In the genomic region with DNA sequence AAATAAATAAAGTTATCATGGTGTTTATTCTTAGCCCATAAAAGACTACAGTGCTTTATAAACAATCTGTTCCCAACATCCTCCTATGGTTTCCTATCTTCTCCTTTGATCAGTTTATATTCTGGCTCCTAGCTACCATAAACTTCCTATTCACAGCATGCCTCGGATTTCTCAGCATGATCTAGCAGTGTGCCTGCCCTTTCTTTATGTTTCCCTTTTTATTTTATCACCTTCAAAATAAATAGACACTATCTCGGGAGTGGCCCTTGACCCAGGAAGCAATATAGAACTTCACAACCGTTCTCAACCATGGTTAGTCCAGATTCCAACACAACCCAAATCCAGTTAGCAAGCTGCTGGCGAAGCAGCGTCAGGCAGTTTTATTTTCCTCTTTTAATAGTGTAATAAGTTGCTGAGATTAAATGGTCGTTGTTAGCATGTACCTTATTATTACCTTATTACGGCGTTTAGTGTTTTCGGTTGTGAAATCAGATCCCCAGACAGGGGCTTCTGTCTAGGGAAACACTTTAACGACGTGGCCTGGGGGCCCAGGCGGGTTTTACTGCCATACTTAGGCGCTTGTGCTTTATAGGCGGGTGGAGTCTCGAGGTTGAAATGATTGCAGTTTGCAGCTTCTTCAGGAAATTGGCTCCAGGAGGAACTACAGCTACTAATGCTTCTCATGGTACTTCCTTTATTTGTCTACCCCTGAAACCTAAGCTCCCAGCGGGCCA, we compare ENCODE assay signal across 17 mouse cellular contexts. TPM values are rescaled to one million over a fixed set of nuclear protein-coding genes. Genes with fewer than 3 reads are reported as not detected.
A peak's percentile ranks its signal among the peaks of the same experiment; 100 is the strongest.
DNase-seq lines count a peak whose midpoint lies in the region; ATAC-seq and TF ChIP-seq lines count a peak whose summit lies in the region.
"Had no signal": no experiment of that assay in that cellular context is flagged by ENCODE, and none has a peak within 500 bp of the region (broad histone marks: within the 10 kb centered on the region; RNA-seq: fewer than 3 reads in every experiment).

No protein-coding gene starts in this region.

- ATAC-seq in lung, postnatal 0 days = peak; percentile 62; the same call in 1 of the 2 replicates
- ATAC-seq in embryonic facial prominence, embryonic 13.5 days (ENCODE audit: insufficient number of reproducible peaks, insufficient read depth, low FRiP score, low TSS enrichment, low read depth) = no peak
- ATAC-seq in midbrain, embryonic 13.5 days = no peak

- no peak overlapping the region for H3K27ac ChIP-seq in lung, postnatal 0 days (ENCODE audit: low read length)
- H3K27ac ChIP-seq in embryonic facial prominence, embryonic 13.5 days = no peak overlapping the region
- peak overlapping the region; percentile 53 for H3K27ac ChIP-seq in limb, embryonic 10.5 days
- H3K27ac ChIP-seq in small intestine, adult 2 months (ENCODE audit: insufficient read depth, low read depth, low read length) = peak overlapping the region; percentile 86
- H3K27ac ChIP-seq in midbrain, embryonic 13.5 days = no peak overlapping the region
- H3K27ac ChIP-seq: heart, embryonic 13.5 days; hindbrain, embryonic 10.5 days had no signal

- H3K4me3 ChIP-seq in lung, postnatal 0 days (ENCODE audit: low read depth, low read length) = no peak overlapping the region
- H3K4me3 ChIP-seq in embryonic facial prominence, embryonic 13.5 days = no peak overlapping the region
- H3K4me3 ChIP-seq in limb, embryonic 10.5 days = no peak overlapping the region
- peak overlapping the region; percentile 20; the same call in 1 of the 2 replicates for H3K4me3 ChIP-seq in small intestine, adult 2 months (ENCODE audit: low read depth, low read length)
- no peak overlapping the region for H3K4me3 ChIP-seq in midbrain, embryonic 13.5 days (replicated peaks)
- H3K4me3 ChIP-seq: heart, embryonic 13.5 days; hindbrain, embryonic 10.5 days had no signal

- no peak overlapping the region for H3K9ac ChIP-seq in lung, postnatal 0 days (replicated peaks; ENCODE audit: low read depth)
- no peak overlapping the region for H3K9ac ChIP-seq in embryonic facial prominence, embryonic 13.5 days
- H3K9ac ChIP-seq in midbrain, embryonic 13.5 days (replicated peaks) = no peak overlapping the region
- H3K9ac ChIP-seq: heart, embryonic 13.5 days had no signal

- TF ChIP-seq EP300 in lung, postnatal 0 days (IDR thresholded peaks at IDR 0.05) = peak; percentile 69

- TF ChIP-seq CTCF in lung, postnatal 0 days (IDR thresholded peaks at IDR 0.05) = no peak
- TF ChIP-seq CTCF in small intestine, adult 2 months (IDR thresholded peaks at IDR 0.05; ENCODE audit: extremely low read depth, insufficient read length, insufficient replicate concordance, low read depth, low read length) = no peak

- no peaks in the 10 kb centered on the region for H3K4me1 ChIP-seq in lung, postnatal 0 days (ENCODE audit: insufficient read depth, low read depth, low read length)
- peaks cover 9% of the 10 kb centered on the region; the same call in 1 of the 2 replicates for H3K4me1 ChIP-seq in embryonic facial prominence, embryonic 13.5 days
- peaks cover 40% of the 10 kb centered on the region for H3K4me1 ChIP-seq in limb, embryonic 10.5 days
- peaks cover 9% of the 10 kb centered on the region; the same call in 1 of the 2 replicates for H3K4me1 ChIP-seq in small intestine, adult 2 months (ENCODE audit: control insufficient read depth, insufficient read depth, insufficient read length, low read length)
- 0 out of 2 replicates have a peak, but pooled peaks cover 2% of the 10 kb centered on the region for H3K4me1 ChIP-seq in midbrain, embryonic 13.5 days (replicated peaks)
- H3K4me1 ChIP-seq: heart, embryonic 13.5 days had no signal

- DNase-seq in lung, postnatal 0 days (ENCODE audit: low spot score) = peak; percentile 49
- no peak for DNase-seq in lung, postnatal 25 days (ENCODE audit: low spot score)
- peak; percentile 72 for DNase-seq in limb, embryonic 10.5 days (ENCODE audit: low spot score)
- DNase-seq in layer of hippocampus, postnatal 10 days (ENCODE audit: low spot score in 2 of 2) = no peak
- DNase-seq in heart, adult 11 months = no peak
- DNase-seq: adrenal gland, postnatal 25 days; cerebellum, postnatal 25 days; kidney, postnatal 14 days; liver; lung, postnatal 4 days had no signal

- no peaks in the 10 kb centered on the region; the same call in 1 of the 2 replicates for H3K27me3 ChIP-seq in lung, postnatal 0 days (replicated peaks; ENCODE audit: insufficient read depth, low read length)
- H3K27me3 ChIP-seq in embryonic facial prominence, embryonic 13.5 days = no peaks in the 10 kb centered on the region
- no peaks in the 10 kb centered on the region for H3K27me3 ChIP-seq in limb, embryonic 10.5 days (ENCODE audit: low read depth, poor library complexity, severe bottlenecking)
- H3K27me3 ChIP-seq in small intestine, adult 2 months (ENCODE audit: control insufficient read depth, insufficient read depth, low read length) = no peaks in the 10 kb centered on the region
- H3K27me3 ChIP-seq in midbrain, embryonic 13.5 days = no peaks in the 10 kb centered on the region
- H3K27me3 ChIP-seq: heart, embryonic 13.5 days had no signal

- no peak overlapping the region for H3K4me2 ChIP-seq in lung, postnatal 0 days (replicated peaks; ENCODE audit: low read depth, low read length)
- H3K4me2 ChIP-seq in embryonic facial prominence, embryonic 13.5 days = peak overlapping the region; percentile 39
- H3K4me2 ChIP-seq in midbrain, embryonic 13.5 days (replicated peaks) = no peak overlapping the region
- H3K4me2 ChIP-seq: heart, embryonic 13.5 days had no signal

- TF ChIP-seq POLR2A in small intestine, adult 2 months (IDR thresholded peaks at IDR 0.05; ENCODE audit: low read depth, low read length) = no peak

- 32% methylated on average over 16 of the region's 16 CpGs for WGBS in lung, postnatal 0 days
- 21% methylated on average over 16 of the region's 16 CpGs for WGBS in embryonic facial prominence, embryonic 13.5 days
- 18% methylated on average over 16 of the region's 16 CpGs for WGBS in limb, embryonic 10.5 days
- 17% methylated on average over 16 of the region's 16 CpGs for WGBS in small intestine, adult 2 months
- WGBS in midbrain, embryonic 13.5 days = 76% methylated on average over 16 of the region's 16 CpGs

- no peaks in the 10 kb centered on the region for H3K9me3 ChIP-seq in lung, postnatal 0 days (ENCODE audit: low read length)
- H3K9me3 ChIP-seq in embryonic facial prominence, embryonic 13.5 days = no peaks in the 10 kb centered on the region
- H3K9me3 ChIP-seq in limb, embryonic 10.5 days (replicated peaks) = no peaks in the 10 kb centered on the region
- no peaks in the 10 kb centered on the region for H3K9me3 ChIP-seq in midbrain, embryonic 13.5 days
- H3K9me3 ChIP-seq: heart, embryonic 13.5 days; hindbrain, embryonic 10.5 days had no signal

- no peaks in the 10 kb centered on the region for H3K36me3 ChIP-seq in lung, postnatal 0 days (ENCODE audit: insufficient read depth, low read length)
- no peaks in the 10 kb centered on the region for H3K36me3 ChIP-seq in embryonic facial prominence, embryonic 13.5 days
- H3K36me3 ChIP-seq in limb, embryonic 10.5 days = no peaks in the 10 kb centered on the region
- no peaks in the 10 kb centered on the region for H3K36me3 ChIP-seq in small intestine, adult 2 months (ENCODE audit: control insufficient read depth, insufficient read depth, low read length)
- no peaks in the 10 kb centered on the region for H3K36me3 ChIP-seq in midbrain, embryonic 13.5 days
- H3K36me3 ChIP-seq: heart, embryonic 13.5 days; hindbrain, embryonic 10.5 days had no signal

RNA-seq across cellular contexts. Expression of gene Krtap24-1, which starts 12.4 kb away (rescaled TPM):
- polyA plus RNA-seq in lung, postnatal 0 days (2015; fragmentation: Nextera tagmentation; extraction: Ambion mirVana) = not detected in 2 replicates
- polyA plus RNA-seq in embryonic facial prominence, embryonic 13.5 days (2015; fragmentation: Nextera tagmentation; extraction: Ambion mirVana) = not detected in 2 replicates
- not detected in 2 replicates for polyA plus RNA-seq in limb, embryonic 10.5 days (2016; fragmentation: Nextera tagmentation; extraction: Ambion mirVana)
- polyA plus RNA-seq in small intestine, adult 2 months (2012; rRNA removed) = not detected in 2 replicates
- not detected for total RNA-seq in layer of hippocampus, postnatal 10 days (2021)
- not detected in 2 replicates for polyA plus RNA-seq in midbrain, embryonic 13.5 days (2015; fragmentation: Nextera tagmentation; extraction: Ambion mirVana)
- total RNA-seq: adrenal gland, postnatal 25 days; gastrocnemius, postnatal 4 days; MEL had no signal
- polyA plus RNA-seq: heart, embryonic 13.5 days; hindbrain, embryonic 10.5 days had no signal

RNA-seq across cellular contexts. Expression of gene 2310079G19Rik, which starts 27.8 kb away (rescaled TPM):
- polyA plus RNA-seq in lung, postnatal 0 days (2015; fragmentation: Nextera tagmentation; extraction: Ambion mirVana) = not detected in 2 replicates
- polyA plus RNA-seq in embryonic facial prominence, embryonic 13.5 days (2015; fragmentation: Nextera tagmentation; extraction: Ambion mirVana) = not detected in 2 replicates
- not detected in 2 replicates for polyA plus RNA-seq in limb, embryonic 10.5 days (2016; fragmentation: Nextera tagmentation; extraction: Ambion mirVana)
- not detected in 2 replicates for polyA plus RNA-seq in small intestine, adult 2 months (2012; rRNA removed)
- total RNA-seq in layer of hippocampus, postnatal 10 days (2021) = not detected
- not detected in 2 replicates for polyA plus RNA-seq in midbrain, embryonic 13.5 days (2015; fragmentation: Nextera tagmentation; extraction: Ambion mirVana)
- total RNA-seq: adrenal gland, postnatal 25 days; gastrocnemius, postnatal 4 days; MEL had no signal
- polyA plus RNA-seq: heart, embryonic 13.5 days; hindbrain, embryonic 10.5 days had no signal

RNA-seq across cellular contexts. Expression of gene Cldn8, which starts 36.7 kb away (rescaled TPM):
- polyA plus RNA-seq in lung, postnatal 0 days (2015; fragmentation: Nextera tagmentation; extraction: Ambion mirVana) = 2.1 and 2.3 TPM in 2 replicates
- polyA plus RNA-seq in embryonic facial prominence, embryonic 13.5 days (2015; fragmentation: Nextera tagmentation; extraction: Ambion mirVana) = 7.9 and 10.1 TPM in 2 replicates
- polyA plus RNA-seq in limb, embryonic 10.5 days (2016; fragmentation: Nextera tagmentation; extraction: Ambion mirVana) = 1.4 and 1.5 TPM in 2 replicates
- 0.39 and 0.55 TPM in 2 replicates for polyA plus RNA-seq in small intestine, adult 2 months (2012; rRNA removed)
- not detected for total RNA-seq in layer of hippocampus, postnatal 10 days (2021)
- polyA plus RNA-seq in midbrain, embryonic 13.5 days (2015; fragmentation: Nextera tagmentation; extraction: Ambion mirVana) = not detected in 2 replicates
- total RNA-seq: adrenal gland, postnatal 25 days; gastrocnemius, postnatal 4 days; MEL had no signal

RNA-seq across cellular contexts. Expression of gene Krtap26-1, which starts 47.9 kb away (rescaled TPM):
- not detected in 2 replicates for polyA plus RNA-seq in lung, postnatal 0 days (2015; fragmentation: Nextera tagmentation; extraction: Ambion mirVana)
- polyA plus RNA-seq in embryonic facial prominence, embryonic 13.5 days (2015; fragmentation: Nextera tagmentation; extraction: Ambion mirVana) = not detected in 2 replicates
- polyA plus RNA-seq in limb, embryonic 10.5 days (2016; fragmentation: Nextera tagmentation; extraction: Ambion mirVana) = not detected in 2 replicates
- polyA plus RNA-seq in small intestine, adult 2 months (2012; rRNA removed) = not detected in 2 replicates
- not detected for total RNA-seq in layer of hippocampus, postnatal 10 days (2021)
- polyA plus RNA-seq in midbrain, embryonic 13.5 days (2015; fragmentation: Nextera tagmentation; extraction: Ambion mirVana) = not detected in 2 replicates
- total RNA-seq: adrenal gland, postnatal 25 days; gastrocnemius, postnatal 4 days; MEL had no signal
- polyA plus RNA-seq: heart, embryonic 13.5 days; hindbrain, embryonic 10.5 days had no signal

Comparison
In these comparisons a context has a peak if more than half of its experiments do, and no peak if none do; other contexts are left out.
1. DNase-seq: peak in lung, postnatal 0 days (single experiment) and limb, embryonic 10.5 days (single experiment); none in lung, postnatal 25 days (single experiment), layer of hippocampus, postnatal 10 days (0 of 2) and heart, adult 11 months (single experiment).
2. H3K27ac ChIP-seq: peak in limb, embryonic 10.5 days (single experiment) and small intestine, adult 2 months (single experiment); none in lung, postnatal 0 days (single experiment), embryonic facial prominence, embryonic 13.5 days (single experiment) and midbrain, embryonic 13.5 days (single experiment).